Mouse (Mus musculus) layer of hippocampus, adult 9-11 months (tissue): ENCODE results near the gene Rptor.

ENCODE experiments used
- DNase-seq: peaks from one replicate; pipeline ENCODE4 v3.0.0; 2022

Gene Rptor

DNA sequence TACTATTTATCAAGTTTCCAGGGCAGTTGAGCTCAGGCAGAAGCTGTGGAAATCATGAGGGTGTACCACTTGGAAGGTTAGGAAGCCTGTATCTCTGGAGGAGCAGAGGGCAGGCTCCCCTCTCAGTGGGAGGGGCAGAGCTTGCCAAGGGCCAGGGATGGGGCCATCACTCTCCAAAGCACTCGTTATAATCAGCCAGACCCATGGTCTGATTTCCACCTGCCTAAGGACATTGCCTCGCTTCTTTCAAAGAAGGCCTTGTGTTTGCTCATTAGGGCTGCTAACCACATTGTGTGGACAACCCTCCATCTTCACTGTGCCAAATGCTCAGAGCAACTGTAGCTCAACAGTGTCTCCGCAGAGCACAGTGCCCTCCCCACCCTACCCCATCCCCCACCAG is 215.2 kb downstream of the Rptor start:
- no peak for DNase-seq

DNA sequence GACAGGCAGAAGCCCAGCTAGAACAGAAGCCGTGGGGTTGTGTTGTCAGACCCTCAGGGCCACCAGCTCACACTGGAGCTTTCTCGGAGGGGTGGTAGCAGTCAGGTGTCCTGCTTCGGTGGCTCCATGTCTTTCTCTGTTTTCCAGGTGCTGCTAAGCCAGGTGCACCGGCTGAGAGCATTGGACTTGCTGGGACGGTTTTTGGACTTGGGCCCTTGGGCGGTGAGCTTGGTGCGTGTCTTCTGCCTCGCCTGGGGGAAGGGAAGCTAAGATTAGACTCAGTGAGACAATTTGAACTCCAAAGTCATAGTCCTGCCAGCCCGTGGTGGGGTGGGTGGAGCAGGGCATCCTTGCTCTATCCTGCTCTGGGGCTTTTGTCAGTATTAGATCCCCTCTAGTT is 218.8 kb downstream of the Rptor start:
- no peak for DNase-seq

DNA sequence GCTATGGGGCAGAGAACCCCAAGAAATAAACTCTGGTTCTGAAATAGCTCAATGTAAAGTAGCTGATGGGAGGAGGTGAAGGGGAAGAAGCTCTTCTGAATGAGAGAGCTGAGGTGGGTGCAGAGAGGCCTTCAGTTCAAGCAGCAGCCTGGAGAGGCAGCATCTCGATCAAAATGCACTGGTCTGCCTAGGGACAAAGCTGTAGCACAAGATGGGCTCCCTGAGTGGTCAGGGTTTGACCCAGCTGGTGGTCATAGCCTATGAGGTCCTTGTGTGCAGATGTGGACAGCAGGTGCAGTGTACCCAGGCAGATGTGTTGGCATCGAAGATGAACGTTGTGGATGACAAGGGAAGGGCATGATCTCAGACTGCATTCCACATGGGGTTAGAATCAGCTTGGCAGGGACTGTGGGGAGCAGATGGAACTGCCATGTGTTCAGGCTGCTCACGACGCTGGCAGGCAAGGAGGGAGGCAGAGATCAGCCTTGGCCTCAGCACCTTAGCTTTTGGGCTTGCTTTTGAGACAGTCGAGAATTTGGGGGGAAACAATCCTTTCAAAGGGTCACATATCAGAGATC is 221.5 kb downstream of the Rptor start:
- DNase-seq, result no peak

DNA sequence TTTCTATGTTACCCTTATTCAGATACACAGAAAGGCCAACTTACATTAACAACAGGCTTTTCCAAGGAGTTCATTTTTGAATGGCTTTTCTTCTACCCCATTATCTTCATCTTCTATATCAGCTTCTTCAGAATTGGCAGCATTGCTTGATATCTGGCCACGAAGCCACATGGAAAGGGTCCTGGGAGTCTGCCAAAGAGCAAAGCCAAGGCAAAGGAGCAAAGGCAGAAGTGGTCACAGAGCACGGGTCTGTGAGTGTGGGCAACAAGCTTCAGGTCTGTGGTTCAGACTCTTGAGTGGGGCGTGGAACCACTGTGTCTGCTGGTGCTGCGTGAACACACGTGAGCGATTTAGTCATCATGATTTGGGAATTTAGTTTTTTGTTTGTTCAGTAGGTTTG is 223.1 kb downstream of the Rptor start:
- DNase-seq, result no peak

DNA sequence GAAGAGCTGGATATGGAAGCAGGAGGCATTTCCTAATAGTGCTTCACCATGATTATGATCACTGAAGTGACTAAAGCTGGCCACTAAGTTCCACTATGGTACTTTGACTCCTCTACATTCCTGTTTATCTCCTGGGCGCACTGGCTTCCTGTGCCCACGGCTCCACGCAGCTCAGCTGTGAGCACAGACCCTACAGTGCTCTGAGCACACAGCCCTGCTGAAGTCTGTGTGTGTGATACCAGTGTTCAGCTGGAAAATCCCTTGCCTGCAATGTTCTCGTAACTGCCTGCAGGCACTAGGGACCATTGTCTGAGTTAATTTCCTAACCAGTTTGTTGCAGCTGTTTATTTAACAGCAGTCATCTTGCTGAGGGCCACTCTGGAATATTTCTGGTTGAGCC is 223.5 kb downstream of the Rptor start:
- no peak for DNase-seq

DNA sequence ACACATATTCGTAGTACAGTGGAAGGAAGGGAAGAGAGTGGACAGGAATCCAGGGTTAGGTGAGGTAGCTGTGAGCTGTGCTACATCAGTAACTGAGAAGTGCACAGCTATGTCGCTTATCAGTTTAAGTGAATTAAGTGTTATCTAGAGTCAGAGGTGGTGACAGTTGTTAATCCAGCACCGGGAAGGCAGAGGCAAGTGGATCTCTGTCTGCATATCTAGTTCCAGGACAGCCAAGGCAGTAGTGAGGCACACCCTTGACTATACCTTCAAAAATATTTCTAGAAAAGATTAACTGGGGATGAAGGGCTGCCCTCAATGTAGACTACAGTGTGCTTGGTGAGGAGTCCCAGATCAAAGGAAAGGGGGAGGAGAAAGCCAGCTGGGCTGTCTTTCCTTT is 226.4 kb downstream of the Rptor start:
- no peak for DNase-seq

DNA sequence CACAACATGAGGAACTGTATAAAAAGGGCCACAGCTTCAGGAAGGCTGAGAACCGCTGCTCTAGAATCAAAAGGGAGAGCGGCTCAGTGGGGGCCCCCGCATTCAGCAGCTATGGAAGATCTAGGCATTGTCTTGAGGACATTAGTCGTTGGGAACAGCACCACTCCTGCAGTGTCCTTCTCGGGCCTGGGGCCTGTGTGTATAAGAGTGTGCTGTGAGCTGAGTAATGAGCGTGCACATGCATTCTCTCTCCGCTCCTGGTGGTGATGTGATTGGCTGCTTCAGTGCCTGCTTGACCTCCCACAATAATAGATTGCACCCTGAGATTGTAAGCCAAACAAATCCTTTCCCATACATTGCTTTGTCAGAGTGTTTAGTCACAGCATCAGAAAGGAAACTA is 229.0 kb downstream of the Rptor start:
- no peak for DNase-seq

DNA sequence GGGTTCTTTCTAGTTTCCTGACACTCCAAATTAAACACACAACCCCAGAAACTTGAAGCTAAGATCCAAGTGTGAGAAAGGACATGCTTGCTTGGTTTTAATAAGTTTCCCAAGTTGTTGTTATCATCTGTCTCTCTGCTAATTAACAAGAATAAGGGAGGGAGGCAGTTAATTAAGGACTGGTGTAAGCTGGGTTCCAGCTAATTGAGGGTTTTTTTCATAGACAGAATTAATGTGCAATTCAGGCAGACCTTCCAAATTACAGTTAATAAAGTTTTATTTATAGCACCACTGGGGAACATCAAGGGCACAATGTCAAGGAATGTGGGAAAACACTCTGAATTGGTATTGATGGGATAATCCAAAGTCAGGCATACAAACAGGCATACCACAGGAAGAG is 230.6 kb downstream of the Rptor start:
- no peak for DNase-seq

DNA sequence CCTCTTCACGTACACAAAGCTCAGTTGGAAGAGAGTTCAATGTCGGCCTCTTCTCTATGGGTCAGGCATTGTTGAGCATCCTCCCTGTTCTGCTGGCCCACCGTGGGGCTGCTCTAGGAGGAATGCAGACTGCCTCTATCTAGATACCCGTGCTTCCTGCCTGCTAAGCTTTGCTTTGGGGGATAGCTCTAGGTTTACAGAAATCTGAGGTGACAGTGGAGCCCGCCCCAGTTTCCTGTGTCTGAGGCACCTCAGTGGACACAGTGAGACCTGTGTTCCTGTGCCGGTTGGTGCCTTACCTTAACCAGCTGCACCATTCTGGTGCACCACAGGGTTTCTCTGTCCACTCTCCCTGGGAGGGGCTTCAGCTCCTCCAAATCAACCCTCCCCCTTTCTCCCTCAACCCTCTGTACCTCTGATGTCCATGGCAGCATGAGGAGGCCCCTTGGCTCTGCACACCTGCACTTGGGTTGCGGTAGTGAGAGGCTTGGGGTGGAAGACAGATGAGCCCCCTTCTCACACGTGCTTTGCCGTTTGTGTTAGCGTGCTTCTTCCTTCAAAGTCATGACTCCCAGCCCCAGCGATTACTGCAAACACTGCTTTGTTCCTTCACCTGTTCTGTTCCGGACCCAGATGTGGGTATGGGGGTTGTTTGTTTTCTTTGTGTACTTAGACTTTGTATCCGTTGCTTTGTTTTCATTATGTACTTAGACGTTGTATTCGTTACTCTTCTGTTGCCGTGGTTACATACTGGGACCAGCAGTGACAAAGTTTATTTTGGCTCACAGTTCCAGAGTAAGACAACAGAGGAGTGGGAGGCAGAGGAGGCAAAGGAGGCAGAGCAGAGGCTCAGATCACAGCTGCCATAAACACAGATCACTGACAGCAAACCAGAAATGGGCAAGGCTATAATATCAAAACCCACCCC is 231.4 kb downstream of the Rptor start:
- DNase-seq, result no peak

DNA sequence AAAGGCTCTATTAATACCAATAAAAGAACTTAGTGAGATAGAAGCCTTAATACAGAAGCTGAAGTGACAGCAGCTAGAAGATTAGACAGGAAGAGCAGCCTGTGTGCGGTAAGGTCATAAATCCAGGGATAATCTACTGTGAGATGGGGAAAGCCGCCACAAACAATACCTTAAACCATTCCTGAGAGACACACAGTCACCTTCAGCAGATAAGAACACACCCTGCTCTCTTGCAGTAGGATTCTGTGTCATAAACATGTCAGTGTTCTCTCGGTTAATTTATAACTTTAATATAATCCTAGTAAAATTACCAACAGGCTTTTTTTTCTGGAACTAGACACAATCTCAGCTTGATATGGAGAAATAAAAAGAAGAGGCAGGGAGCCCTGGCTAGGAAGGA is 233.6 kb downstream of the Rptor start:
- DNase-seq, result no peak

DNA sequence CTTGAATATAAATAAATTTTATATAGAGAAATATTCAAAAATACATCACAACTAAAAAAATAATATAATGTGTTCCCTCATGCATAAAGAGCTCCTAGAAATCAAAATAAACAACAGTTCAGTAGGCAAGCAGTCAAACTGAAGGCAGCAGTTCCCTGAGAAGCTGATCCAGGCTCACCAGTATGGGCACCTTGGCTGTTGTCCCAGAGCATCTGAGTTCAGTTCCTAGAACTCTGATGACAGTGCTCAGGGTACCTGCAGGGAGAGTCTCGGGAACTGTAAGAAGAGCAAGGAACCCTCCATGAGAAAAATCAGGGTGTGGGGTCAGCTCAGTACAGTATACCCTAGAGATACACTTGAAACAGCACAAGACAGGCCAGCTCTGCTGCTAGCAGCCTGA is 235.1 kb downstream of the Rptor start:
- no peak for DNase-seq

DNA sequence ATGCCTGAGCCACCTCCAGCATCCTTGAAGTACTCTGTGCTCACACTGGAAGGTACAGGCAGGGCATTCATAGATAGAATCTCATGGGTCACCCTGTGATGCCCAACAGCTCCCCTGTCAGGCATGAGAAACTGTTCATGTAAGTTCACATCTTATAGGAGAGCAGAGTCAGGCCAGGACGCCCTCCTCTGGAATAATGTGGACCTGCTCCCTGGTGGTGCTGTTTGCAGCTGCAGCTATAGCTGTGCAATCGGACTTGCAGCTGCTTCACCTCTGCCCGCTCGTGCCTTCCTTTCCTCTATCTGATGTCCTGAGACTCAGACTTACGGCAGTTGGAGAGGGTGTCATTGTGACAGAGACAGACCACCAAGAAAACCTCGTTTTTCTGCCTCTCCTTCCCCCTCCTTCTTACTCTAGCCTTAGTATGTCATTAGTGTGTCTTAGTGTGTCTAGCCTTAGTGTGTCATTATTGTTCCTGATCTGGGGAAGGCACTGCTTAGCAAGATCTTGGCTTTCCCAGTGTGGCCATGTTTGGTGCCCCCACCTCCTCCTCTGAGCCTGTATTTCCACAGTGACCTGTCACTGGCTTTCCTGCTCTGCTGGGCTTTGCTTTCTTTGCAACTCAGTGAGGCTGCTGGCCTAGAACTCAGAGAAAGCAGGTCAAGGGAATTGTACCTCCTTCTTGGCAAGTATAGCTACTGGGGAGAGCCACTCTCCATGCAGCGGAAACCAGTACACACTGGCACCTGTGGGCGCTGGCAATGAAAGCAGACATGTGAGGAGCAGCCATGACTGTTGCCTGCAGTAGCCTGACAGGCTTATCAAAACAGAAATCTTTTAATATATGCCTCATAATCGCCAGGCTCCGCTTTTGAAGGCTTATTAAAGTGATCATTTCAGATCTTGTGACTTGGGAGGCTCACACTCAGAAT is 237.0 kb downstream of the Rptor start:
- DNase-seq, result no peak

DNA sequence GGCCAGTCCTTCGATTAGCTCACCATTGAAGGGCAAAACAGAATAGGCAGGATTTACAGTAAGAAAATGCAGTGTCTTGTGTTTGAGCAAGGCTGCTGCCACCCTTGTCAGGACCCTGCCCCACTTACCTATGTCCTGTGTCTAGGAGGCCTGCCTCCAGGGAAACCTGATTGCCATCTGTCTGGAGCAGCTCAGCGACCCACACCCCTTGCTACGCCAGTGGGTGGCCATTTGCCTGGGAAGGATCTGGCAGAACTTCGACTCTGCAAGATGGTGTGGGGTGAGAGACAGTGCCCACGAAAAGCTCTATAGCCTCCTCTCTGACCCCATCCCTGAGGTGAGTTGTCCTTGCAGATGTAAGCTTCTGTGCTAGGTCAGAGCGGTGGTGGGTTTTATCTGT is 243.9 kb downstream of the Rptor start:
- DNase-seq, result no peak

DNA sequence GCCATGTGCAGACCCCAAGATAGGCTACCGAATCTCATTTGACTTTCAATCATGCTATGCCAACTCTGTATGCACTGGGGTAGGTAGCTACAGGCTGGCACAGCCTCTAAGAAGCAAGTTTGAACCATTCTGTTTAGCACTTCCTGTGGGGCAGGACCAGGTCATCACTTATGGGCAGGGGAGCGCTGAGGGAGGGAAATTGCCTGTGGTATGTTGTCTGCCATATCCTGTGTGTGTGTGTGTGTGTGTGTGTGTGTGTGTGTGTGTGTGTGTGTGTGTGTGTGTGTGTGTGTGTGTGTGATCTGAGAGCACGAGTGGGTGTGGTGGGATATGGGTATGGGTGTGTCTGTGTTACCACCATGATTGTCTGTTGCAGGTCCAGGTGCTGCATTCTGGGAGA is 244.4 kb downstream of the Rptor start:
- DNase-seq, result no peak

DNA sequence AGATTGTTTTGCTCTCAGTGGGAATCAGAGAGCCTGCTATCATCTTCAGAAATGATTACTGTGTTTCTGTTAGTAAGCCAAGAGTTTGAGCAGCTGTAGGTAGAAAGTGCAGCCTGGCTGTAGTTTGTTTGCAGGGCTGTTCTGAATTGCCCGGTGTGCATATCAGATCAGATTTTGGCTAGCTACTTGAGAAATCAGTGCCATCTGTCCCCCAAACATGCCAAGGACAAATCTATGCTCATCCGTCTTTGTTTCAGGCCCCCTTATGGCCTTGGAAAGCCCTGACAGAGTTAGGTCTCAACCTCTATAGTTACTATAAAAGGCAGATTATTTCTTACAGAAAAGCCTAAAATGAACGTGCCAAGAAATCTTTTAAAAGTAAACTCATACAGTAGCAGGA is 244.9 kb downstream of the Rptor start:
- DNase-seq, result no peak

DNA sequence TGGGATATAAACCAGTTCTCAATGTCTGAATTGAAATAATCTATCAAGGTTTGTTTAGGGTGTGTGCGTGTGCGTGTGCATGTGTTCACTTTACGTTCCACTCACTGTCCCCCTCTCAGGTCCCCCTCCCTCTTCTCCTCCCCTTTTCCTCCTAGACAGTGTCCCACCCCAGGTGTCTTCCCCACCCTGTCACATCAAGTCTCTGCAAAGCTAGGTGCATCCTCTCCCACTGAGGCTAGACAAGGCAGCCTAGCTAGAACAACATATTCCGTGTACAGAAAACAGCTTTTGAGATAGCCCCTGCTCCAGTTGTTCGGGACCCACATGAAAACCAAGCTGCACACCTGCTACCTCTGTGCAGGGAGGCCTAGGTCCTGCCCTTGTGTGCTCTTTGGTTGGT is 245.5 kb downstream of the Rptor start:
- no peak for DNase-seq

DNA sequence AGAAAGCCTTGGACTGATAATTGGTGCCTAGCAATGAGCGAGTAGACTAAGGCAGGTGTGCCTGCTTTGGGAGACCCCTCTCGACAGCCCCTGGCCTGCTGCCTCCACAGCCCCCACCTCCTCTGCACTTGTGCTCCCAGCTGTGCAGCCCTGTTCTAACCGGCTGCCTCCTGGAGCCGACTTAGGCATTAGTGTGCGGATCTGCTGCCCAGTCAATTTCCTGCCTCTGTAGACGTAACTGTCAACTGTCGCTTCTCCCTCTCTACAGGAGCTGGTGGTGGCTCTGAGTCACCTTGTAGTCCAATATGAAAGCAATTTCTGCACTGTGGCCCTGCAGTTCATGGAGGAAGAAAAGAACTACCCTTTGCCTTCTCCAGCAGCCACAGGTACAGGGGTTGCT is 253.3 kb downstream of the Rptor start:
- no peak for DNase-seq

DNA sequence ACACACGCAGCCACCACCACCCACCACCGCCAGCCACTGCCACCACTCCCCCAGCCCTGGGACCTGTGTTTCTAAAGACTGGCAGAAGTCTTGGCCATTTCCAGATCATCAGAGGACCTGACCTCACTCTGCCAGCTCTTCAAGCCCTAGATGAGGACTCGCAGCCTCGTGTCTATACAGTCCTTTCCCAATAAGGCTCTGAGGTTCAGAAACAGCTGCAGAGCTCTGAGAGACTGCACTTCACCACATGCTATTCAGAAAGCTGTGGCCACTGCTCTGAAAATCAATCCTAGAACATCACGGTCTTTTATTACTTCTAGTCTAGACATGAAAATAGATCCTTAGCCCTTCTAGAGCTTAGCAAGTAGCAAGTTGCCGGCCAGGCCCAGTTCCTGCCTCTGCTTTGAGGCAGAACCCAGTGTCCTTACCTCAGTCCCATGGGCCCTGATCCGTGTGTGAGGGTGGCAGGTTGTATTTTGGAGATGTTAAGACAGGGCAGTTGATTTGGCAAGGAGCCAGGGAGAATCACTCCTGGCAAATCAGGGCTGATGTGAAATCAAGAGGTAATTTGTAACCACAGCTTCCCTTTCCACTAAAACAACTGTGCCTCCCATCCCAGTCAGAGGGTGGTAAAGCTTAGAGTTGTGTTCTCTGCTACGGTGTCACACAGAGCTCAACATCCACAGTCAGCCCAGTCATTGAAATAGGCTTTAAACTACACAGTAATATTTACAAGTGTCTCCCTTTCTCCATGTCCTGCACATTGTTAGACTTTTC is 260.0 kb downstream of the Rptor start:
- DNase-seq, result no peak

DNA sequence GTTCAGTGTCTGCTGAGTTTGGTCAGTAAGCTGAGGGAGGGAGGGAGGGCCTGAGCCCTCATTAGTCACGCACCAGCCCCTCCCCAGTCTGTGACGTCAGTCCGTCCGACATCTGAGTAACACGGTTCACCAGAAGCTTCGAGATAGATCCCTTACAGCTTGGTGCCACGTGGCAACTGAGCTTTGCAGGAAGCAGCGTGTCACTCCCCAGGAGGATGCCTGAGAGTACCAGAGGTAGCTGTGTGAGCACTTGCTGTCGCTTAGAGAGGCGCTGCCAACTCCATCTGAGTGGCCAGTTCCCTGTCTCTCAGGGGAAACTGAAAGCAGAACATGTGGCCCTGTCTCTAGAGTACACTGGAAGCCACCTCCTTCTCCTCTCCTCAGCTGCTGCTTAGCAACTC is 260.7 kb downstream of the Rptor start:
- peak; percentile 42 for DNase-seq

DNA sequence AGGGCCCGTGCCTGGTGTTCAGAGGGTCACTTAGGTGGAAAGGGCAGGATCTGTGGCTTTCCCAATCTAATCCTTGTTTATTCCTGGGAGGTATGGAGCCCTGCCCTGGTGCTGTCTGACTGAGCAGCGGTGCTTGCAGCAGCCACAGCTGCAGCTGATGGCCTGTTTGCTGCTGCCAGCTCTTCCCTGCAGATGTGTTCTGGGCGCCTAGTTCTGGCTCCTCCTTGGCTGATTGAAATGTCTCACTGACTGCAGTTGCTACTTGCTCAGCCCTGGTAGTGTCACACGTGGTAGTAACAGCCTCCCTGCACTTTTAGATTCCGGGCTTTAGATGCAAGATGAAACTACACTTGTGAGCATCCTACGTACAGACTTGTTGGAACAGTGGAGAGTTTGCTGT is 264.1 kb downstream of the Rptor start:
- DNase-seq, result no peak

DNA sequence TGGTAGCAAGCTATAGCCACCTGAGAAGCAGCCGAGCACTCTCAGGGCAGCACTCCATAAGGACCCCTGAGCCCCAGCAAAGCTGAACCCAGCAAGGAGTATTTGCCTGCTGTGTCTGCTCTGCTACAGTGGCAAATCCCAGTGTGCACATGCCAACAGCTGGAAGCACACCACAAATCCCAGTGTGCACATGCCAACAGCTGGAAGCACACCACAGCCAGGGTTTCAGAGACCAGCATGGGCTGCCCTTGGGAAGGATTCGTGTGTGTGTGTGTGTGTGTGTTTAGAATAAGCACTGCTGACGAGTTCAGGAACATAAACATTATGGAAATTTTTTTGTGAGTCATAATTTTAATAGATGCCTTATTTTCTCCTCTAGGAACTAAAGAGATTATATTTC is 265.4 kb downstream of the Rptor start:
- no peak for DNase-seq

DNA sequence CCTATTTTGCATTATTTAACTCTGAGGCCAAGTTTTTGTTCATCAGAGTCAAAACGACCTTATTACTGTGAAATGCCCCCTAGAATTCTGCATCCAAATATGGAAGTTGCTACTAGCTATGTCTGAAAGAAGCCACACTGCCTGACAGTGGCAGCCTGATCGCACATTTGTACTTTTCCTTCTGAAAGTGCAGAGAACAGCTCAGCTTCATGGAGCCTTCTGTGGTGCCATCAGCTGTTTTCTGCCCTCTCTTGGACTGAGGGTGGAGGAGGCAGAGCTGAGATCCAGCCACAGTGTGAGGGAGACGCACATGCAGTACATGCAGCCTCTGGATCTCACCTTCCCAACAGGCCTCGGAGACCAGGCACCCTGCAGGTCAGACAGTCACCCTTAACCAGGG is 265.9 kb downstream of the Rptor start:
- DNase-seq, result no peak

DNA sequence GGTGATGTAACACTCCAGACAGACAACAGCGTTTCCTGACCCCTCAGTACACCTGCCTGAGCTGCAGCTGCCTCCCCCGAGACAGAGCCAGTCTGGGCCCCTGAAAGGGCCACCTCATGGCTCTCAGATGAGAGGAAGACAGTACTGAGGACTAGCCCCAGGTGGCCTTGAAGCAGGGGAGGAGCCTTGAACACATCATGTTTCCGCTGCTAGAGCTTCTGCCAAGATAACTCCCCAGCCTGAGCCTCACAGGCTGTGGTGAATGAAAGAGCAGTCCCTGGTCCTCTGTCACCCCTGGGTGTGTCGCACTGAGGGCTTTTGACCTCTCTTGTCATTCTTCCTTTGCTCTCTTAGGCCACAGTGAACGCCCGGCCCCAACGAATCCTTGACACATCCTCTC is 268.4 kb downstream of the Rptor start:
- no peak for DNase-seq
